Mouse (Mus musculus) T-cell, adult 2 months (primary cell): ENCODE measurements around the gene Spink4.
"Not testable (repeated sequence)": the region's sequence is repeated elsewhere in the genome, so short reads cannot be mapped to it uniquely, and the experiment has no call there.

Experiments used
- DNase-seq: peaks from one replicate; pipeline ENCODE4 v3.0.0; 2022; ENCODE audit warnings: low spot score

Spink4 gene

DNA sequence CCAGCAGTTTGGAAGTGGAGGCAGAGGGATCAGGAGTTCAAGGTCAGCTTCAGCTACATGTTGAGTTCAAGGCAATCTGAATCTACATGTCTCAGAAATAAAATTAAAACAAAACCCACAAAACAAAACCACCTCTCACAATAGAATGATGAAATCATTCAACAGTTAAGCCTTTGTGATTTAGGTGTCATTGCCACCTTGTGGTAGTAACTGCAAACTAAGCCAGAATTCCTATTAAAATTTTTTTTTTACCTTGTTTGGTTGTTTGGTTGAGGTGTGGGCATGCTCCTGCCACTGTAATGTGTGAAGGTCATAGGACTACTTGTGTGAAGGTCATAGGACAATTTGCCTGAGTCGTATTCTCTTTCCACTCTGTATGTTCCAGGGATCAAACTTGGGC, 13.6 kb upstream of the Spink4 start:
- peak; percentile 30 for DNase-seq

DNA sequence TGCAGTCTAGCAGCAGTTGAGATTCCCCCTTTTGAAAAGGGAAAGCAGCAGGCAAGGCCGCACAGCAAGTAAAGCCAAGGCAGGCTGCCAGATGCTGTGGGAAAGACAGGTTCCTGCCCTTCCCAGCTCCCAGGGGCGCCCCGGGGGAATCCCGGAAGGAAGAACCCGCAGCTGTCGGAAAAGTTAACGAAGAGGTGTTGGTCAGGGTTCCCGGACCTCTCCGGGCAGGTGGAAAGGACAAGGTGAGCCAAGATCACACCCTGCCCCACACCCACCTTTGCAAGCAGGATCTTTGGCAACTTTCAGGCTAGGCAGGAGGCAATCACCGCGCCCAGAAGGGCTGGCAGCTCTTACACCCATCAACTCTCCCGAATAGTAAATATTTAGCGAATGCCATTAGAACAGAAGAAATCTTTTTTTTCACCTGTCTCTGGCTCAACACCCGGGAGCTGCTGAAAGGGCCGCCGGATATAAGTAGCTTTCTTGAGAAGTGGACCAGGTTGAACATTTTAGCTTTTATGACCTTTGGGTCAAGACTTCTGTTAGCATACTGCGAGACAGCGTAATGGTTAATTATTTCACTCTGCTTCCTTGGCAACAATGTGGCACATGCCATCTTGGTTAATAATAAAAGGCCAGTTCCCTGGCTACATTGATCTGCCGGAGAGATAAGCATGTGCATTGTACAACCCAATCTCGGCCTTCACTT, 11.4 kb upstream of the Spink4 start:
- DNase-seq: no peak

DNA sequence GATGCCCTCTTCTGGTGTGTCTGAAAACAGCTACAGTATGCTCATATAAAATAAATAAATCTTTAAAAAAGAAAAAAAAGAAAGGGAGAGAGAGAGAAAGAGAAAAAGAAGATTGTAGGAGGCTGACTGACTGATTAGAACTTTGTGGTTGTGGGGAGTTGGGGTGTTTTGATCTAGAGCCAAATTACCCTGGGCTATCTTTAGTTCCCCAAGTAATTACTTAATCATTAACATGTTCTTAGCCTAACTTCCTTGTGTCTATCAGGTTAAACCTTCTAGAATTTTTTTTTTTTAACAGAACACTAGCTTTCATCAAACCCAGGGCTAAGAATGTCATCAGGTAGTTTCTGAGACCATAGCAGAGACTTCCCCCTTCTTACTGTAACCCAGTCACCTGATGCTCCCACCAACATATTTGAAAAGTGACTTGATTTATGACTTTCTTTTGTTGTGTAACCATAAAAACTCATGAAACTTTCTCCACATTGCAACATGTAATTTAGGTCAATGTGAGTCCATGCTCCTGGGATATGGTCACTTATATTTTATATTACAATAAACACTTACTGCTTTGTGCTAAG, 5.5 kb upstream of the Spink4 start:
- DNase-seq: no peak

DNA sequence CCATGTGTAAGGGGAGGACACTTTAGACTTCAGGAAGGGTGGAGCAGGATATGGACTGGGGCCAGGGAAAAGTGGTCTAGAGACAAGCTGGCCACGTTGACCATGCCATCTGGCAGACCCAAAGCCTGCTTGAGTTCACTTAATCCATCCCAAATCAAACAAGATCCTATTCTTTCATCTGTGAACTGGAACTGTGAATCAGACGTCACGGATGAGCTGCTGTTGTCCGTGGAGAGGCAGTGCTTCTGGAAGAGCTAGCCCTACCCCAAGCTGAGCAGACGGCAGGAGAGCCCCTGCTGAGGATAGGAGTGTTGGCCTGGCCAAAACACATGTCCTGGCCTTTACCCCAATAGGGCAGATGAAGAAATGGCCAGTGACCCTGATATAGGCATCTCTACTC, 3.9 kb upstream of the Spink4 start:
- no peak for DNase-seq

DNA sequence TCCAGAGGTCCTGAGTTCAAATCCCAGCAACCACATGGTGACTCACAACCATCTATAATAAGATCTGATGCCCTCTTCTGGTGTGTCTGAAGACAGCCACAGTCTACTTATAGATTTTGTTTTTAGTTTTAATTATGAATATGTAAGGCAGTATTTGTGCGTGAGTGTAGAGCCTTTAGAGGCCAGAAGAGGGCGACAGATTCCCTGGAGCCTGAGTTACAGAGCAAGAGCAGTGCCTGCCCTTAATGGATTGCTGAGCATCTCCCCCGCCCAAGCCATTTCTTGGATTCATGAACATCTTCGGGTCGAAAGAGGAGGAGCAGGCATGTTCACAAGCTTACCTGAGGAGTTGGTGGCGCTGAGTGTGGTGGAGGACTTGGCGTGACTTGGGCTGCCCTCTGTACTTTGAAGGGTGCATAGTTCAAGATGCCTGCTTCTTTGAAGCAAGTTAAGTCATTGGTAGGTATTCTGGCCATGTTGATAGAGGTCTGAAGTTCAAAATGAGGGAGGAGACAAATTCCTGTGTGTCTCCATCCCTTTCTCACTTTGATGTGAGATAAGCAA, 3.2 kb upstream of the Spink4 start:
- DNase-seq: no peak

DNA sequence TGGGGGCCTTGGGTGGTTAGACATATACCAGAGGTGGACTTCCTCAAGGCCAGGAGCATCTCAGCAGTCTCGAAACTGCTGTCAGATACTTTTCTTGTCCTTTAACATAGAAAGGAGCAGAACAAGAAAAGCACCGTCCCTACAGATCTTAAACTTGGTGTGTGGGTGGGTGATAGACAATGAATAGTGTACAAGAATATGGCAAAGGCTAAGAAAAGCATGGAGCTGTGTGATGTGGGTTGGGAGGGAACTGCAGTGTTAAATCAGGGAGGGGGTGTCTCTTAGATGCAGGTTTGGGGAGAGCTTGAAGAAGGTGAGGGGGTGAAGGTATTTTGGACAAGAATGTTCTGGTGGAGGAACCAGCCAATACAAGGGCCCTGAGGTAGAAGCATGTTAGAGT, 724 bp downstream of the Spink4 start:
- no peak for DNase-seq

DNA sequence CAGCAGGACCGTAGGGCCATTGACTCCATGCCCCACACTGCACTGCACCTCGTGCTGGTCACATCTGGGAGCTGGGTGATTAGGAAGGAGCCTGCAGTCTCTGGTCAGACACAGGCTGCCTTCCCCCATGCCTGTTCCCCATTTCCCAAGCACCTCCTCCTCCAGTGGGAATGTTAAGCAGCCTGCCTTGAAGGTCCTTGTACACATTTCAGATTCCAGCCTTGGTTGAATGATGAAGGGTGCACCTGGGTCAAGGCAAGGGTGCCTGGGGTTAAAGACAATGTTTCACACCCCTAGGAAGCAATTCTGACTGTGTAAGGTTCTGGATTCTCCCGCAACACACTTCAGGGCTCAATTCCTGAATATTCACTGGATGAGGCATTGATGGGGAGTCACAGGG, 1.4 kb downstream of the Spink4 start:
- DNase-seq: no peak

DNA sequence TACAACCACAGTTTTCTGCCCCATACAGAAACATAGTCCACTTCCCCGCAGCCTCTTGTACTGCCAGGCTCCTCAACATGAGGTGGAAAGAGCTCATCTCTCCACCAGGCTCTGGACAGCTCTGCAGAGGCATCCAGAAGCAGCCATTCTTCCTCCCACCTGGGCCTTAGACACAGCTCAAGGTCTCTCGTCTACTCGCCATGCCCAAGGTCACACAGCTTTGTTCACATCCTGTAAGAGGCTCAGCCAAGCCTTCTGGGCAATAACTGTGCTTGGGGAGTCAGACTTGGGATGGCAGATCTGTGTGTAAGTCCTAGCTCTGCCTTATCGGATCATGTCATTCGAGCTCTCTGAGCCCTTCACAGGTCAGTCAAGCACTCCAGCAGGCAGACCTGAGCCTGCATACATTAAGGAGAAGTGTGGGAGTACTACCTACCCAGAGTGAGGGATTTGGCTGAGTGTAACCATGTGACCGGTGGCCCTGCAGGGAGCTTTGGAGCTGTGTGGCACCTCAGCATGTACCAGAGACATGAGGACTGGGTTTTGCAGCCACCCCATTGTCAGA, 3.3 kb downstream of the Spink4 start:
- DNase-seq: no peak

DNA sequence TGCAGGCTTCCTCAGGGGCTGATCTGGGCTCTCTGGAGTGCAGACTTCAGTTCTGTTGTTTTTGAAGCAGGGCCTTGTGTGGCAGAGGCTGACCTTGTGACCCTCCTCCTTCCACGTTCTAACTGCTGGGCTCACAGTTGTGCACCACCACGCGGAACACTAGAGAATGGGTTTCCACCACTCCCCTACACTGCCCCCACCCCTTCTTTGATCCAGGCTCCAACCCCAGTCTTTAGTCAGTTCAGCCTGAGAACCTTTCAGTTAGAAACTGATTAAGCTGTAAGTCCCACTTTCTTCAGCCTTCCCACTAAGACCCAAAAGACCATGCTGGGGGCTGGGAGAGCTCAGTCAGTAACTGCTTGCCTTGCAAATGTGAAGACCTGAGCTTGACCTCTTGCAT, 5.7 kb downstream of the Spink4 start:
- no peak for DNase-seq

DNA sequence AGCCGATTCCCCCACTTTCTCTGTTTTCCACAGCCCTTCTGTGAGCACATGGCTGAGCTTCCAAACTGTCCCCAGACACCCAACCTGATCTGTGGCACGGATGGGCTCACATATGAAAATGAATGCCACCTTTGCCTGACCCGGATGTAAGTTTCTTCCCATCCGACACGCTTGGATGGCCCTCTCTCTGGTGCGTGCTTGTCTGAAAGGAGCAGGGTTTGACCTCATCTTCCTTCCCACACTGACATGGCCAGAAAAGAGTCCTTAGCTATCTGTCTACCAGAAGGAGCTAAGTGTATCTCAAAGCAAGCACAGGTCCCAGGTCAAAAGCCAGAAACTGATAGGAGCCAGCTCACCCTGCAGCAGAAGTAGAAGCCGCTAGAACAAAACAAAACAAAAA, 9.2 kb downstream of the Spink4 start:
- DNase-seq: no peak

DNA sequence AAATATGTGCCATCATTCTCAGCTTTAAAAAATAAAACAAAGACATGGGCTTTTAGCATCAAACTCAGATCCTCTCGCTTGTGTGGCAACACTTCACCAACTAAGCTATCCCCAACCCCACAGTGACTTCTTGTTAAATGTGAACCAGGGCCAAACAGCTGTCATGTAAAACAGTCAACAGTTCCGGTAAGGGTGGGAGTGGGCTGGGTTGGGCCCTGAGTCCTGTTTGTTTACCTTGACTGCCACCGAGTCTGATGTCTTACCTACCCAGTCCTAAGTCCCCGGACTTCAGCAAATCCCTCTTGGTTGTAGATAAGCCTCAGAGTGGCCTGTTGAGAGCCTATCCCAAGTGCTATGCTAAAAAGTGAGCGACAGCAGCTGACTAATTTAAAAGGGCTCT, 13.8 kb downstream of the Spink4 start:
- no peak for DNase-seq

DNA sequence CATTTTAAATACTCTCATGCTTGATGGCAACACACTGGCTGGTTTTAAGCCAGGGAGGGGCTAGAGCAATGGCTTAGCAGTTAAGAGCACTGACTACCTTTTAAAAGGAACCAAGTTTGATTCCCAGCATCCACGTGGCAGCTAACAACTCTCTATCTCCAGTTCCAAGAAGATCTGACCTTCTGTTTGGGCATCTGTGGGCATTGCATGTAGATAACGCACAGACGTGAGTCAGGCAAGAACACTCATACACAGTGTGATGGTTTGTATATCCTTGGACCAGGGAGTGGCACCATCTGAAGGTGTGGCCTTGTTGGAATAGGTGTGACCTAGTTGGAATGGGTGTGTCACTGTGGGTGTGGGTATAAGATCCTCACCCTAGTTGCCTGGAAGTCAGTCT, 14.5 kb downstream of the Spink4 start:
- DNase-seq: not testable (repeated sequence)

DNA sequence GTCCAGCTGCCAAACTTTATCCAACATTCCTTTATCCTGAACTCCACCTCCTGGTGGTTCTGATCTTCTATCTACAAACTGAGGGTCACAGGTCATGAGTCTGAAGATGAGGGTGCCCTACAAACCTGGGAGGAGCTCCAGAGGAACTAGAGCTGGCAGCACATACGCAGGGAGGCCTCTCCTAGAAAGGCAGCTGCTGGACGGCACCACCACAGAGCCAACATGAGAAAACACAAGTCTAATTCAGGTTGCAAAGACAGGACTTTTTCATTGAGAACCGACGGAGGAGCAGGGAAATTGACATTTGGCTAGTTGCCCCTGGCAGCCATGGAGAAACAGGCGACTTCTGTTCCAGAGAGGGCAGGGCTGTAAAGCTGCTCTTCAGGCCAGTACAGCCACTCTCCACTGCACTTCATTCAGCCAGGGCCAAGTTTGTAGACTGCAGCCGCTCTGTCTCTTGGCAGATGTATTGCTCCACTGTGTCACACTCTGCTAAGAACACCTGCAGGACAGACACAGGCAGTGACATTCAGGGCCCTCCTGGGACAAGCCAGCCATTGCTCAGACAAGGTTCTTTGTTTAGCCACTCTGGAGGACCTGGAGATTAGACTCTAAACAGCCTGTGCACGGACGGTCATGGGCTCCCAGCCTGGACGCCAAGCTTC, 16.5 kb downstream of the Spink4 start:
- no peak for DNase-seq

DNA sequence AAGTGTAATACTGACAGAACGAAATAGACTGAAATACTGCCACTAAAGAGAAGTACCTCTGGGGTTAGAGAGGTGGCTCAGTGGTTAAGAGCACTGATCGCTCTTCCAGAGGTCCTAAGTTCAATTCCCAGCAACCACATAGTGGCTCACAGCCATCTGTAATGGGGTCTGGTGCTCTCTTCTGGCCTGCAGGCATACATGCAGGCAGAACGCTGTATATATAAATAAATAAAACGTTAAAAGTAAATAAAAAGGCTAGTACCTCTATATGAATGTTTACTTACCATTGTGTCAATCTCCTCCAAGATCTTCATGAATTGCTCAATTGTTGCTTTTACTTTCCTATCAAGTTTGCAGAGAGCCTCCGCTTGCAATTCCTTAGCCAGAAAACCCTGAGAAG, 18.9 kb downstream of the Spink4 start:
- no peak for DNase-seq

DNA sequence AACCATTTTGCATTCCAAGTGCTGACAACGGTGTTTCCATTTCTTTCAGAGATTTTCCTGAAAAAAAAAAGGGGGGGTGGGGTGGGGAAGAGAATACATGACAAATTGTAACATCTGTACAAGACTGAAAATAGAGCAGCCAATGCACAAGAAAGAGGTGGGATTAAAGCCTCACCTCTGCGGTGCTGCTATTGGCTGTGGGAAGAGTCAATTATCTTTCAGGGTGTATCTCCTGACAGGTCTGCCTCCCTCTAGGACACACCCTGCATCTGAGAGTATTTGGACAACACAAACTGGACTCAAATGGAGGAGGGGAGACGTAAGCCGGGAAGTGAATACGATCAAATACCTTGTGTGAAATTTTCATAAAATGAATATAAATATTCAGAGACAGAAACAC, 23.8 kb downstream of the Spink4 start:
- no peak for DNase-seq

DNA sequence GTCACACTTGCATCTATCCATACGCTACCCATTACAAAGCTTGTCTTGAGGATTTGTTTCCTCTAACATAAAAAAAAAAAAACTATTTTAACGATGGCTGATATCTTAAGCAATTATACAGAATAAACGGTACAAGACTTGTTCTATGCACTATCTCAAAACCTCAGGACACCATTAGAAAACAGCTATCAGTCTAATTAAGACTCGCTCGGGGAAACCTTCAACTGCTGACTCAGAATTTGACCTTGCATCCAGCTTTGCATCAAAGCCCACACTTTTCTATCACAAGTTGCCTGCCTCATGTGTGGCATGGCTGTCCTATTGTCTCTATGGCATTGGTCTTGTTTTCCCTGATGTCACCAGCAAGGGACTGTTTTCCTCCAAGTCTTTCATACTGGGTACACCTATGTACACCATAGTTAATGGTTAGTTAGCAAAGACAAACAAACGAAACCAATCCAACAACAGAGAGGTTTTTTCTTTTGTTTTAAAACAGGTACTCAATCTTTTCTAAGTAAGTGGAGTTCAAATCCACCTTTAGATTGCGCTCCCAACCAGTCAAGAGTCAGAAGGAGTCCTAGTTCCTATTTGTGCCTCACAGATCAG, 26.8 kb downstream of the Spink4 start:
- DNase-seq: no peak

DNA sequence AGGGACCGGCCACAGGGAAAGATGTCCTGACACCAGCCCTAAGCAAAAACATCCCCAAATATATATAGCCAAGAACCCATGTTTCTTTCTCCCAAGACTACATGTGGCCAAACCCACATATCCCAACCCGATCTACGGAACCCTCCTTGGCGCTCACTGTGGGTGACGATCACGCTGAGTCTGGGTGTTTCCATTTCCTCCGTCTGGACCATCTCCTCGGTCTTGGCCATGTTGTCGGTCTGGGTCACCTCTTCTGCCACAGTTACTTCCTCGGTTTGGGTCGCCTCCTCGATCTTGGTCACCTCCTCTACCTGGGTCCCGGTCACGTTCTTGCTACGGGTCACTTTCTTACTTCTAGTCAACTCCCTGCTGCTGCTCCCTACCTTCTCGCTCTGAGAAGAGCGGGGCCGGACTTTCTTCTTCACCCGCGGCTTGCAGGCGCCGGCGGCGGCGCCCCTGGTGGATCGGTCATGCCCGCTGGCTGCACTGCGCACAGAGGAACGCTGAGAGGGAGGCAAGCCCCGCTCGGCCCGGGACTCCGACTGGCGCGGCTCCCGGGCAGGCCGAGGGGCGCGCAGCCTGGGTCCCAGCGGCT, 27.8 kb downstream of the Spink4 start:
- DNase-seq: no peak

DNA sequence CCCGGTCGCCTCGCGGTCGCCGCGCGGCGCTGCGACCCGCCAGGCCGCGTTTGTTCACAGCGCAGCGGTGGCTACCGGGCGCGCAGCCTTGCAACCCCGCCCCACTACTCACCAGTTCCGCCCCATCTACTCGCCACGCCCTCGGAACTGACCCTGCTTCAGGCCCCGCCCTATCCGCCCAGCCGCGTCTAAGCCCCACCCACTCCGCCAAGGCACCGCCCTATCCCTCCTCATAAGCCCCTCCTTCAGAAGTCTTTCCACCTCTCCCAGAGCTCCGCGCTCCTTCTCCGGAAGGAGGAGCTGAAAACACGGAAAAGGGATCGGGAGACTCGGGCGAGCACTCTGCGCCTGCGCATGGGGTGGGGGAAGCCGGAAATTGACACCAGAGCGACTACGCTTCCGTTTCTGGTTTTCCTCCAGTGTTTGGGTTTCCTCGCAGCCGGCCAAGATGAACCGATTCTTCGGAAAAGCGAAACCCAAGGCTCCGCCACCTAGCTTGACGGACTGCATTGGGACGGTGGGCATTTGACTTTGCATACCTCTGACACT, 28.4 kb downstream of the Spink4 start, which contains the start of the genes Bag1 and Chmp5:
Gene Bag1, minus strand, starts transcription at position 135 of the 549 bp plus-strand sequence.
Gene Chmp5, plus strand, starts transcription at position 248 of the 549 bp plus-strand sequence.
- DNase-seq: peak; percentile 98

DNA sequence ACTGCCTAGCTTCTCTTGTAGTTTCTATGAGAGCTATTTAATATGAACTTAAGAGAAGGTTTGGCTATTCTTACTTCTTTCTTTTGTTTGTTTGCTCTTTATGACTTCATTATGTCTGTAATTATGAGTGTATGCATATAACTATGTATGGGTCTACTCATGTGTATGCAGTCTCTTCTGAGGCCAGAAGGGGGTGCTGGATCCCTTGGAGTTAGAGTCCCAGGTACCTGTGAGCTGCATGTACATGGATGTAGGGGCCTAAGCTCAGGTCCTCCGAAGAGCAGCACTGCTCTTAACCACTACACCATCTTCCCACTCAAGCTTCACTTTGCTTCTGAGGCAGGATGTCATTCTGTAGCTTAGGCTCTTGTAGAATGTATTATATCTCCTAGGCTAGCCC, 33.7 kb downstream of the Spink4 start:
- DNase-seq: peak; percentile 27

DNA sequence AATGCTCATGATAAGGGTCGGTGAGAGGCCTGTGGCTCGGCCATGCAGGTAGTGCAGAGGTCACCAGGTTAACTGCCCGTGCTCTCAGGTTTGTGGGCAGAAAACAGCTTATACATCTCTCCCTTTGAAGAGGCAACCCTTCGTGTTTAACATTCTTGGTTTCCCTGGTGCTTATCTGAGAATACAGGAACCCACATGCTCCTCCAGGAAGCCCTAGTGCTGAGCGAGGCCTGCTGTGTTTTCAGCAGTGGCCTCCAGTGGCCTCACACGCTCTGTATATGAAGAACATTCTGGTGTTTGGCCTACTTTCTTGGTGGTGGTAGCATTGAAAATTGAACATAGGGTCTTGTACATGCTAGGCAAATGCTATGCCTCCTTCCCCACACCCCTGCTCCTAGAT, 36.1 kb downstream of the Spink4 start:
- DNase-seq: no peak

DNA sequence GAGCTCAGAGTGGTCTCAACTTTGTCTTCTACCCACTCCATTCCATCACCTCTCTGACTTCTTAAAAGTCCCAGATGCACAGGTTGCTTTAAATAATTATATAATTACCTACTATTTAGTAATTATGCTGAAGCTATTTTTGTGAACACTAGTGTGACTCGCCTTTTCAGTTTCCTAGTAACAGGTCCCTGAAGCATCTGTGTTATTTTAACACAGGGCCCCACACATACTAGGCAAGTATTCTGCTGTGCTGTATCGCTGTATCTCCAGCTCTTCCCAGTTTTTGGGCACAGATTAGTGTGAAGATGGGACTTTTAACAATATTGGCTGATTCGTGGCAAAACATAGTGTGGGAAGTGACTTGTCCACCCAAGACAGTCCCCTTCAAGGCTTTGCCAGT, 43.7 kb downstream of the Spink4 start:
- DNase-seq: no peak

DNA sequence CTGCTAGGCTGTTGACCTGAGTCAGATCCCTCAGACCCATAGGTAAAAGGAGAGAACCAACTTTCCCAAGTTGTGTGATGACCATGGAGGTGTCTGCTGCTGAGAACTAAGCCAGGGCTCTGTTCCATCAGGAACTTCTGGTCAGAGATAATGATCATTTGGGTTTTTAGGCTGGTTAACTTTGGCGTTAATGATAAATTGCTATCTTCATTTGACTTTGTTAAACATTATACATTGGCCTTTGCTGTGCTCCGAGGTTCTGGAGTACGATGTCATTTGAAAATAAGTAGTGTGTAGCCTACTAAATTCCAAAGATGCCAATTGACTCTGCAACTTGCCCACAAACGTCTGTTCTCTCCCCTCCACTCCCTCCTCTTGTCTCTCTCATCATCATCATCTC, 49.3 kb downstream of the Spink4 start:
- no peak for DNase-seq
